Mouse (Mus musculus) intestine, embryonic 16.5 days (tissue): ENCODE measurements at regions not wholly inside any gene's neighbourhood (a gene's known extent, or its start where the extent isn't known, plus 50 kb on each side); places are given as distances from the start of the nearest gene placed in this dataset.

Source experiments
- ATAC-seq: fragments of 200-750 bp; cut with Nextera tagmentation; 2 replicates; pipeline ENCODE4 v1.8.0; 2017; ENCODE audit warnings: moderate TSS enrichment, moderate library complexity
- H3K27ac ChIP-seq: fragments of 300-500 bp; sonication (generic); 2 replicates; pipeline ENCODE4 v1.5.1; 2014; ENCODE audit warnings: mild to moderate bottlenecking, low read length
- H3K27me3 ChIP-seq: fragments of 300-500 bp; sonication (generic); replicated peaks from 2 replicates; pipeline ENCODE4 v1.6.1; 2014; ENCODE audit warnings: low read length, control low read depth, mixed read lengths; ENCODE audit not compliant: control insufficient read depth, insufficient read depth
- H3K36me3 ChIP-seq: fragments of 300-500 bp; sonication (generic); 2 replicates; pipeline ENCODE4 v1.6.1; 2014; ENCODE audit warnings: low read length, control low read depth; ENCODE audit not compliant: control insufficient read depth, insufficient read depth
- H3K4me1 ChIP-seq: fragments of 300-500 bp; sonication (generic); 2 replicates; pipeline ENCODE4 v1.6.1; 2014; ENCODE audit warnings: low read length, control low read depth, mixed read lengths; ENCODE audit not compliant: control insufficient read depth, insufficient read depth
- H3K4me2 ChIP-seq: fragments of 300-500 bp; sonication (generic); 2 replicates; pipeline ENCODE4 v1.6.1; 2014; ENCODE audit warnings: low read depth, low read length, control low read depth
- H3K4me3 ChIP-seq: fragments of 300-500 bp; sonication (generic); 2 replicates; pipeline ENCODE4 v1.5.1; 2014; ENCODE audit warnings: mild to moderate bottlenecking, low read length
- H3K9ac ChIP-seq: fragments of 300-500 bp; sonication (generic); 2 replicates; pipeline ENCODE4 v1.6.1; 2014; ENCODE audit warnings: low read depth, low read length
- H3K9me3 ChIP-seq: fragments of 300-500 bp; sonication (generic); 2 replicates; pipeline ENCODE4 v1.6.1; 2016; ENCODE audit warnings: low read length, control low read depth; ENCODE audit not compliant: control insufficient read depth
- WGBS: fragments of 180-500 bp; shearing (Covaris S2); extraction: QIAGEN DNeasy Blood & Tissue Kit; methylation state at CpG from one replicate; pipeline ENCODE4 v1.1.7; 2014; 5-methylcytosine and 5-hydroxymethylcytosine counted together

DNA sequence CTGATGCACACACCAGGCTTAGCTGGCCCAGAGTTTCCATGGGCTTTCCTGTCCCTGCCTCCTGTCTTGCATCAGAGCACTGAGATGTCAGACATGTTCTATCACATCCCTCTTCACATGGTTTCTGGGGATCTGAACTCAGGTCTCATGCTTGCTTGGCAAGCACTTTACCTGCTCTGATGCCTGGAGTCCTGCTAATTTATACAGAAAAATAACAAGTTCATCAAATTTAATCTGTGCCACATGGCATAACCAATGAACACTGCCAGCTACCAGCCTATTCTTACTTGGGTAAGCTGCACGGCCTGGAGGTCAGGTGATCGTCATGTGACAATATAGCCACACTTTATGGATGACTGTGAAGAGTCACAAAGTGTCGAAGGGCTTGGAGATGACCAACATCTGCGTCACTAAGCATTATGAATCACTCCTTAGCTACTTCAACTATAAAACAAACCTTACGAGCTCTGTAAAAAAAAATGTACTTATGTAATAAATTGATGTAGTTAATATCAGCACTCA, 186.2 kb downstream of the Hlx start:
- no peak overlapping the region for H3K27ac ChIP-seq
- H3K4me2 ChIP-seq = no peak overlapping the region
- no peak overlapping the region for H3K4me3 ChIP-seq
- 86% methylated on average over 5 of the region's 5 CpGs for WGBS
- no peak for ATAC-seq
- no peaks in the 10 kb centered on the region for H3K27me3 ChIP-seq
- H3K9ac ChIP-seq = no peak overlapping the region
- H3K9me3 ChIP-seq = no peaks in the 10 kb centered on the region
- no peaks in the 10 kb centered on the region for H3K36me3 ChIP-seq
- H3K4me1 ChIP-seq = no peaks in the 10 kb centered on the region

DNA sequence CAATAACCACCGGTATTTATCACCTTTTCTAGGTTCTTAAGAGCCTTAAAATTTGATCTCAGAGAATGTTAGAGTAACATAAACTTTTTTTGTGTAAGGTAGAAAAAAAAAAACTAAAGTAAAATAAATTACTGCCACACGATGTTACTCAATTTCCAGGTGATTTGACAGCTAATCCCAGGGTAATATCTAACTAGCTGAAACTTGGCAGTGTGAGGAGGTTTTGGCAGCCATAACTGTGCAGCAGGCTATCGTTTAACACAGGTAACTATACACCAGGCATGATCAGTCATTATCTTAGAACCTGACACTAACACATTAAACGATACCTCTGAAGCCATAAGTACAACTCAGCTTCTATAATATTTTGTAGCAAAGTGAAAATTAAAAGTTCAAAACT, 187.3 kb downstream of the Hlx start:
- Histone ChIP-seq H3K4me1 (no peaks in the 10 kb centered on the region), H3K9me3 (no peaks in the 10 kb centered on the region), H3K27ac (no peak overlapping the region), H3K4me2 (no peak overlapping the region), H3K27me3 (no peaks in the 10 kb centered on the region), H3K9ac (no peak overlapping the region), H3K4me3 (no peak overlapping the region), H3K36me3 (no peaks in the 10 kb centered on the region)
- whole genome bisulfite sequencing = 57% methylated on average over 4 of the region's 4 CpGs
- ATAC-seq = no peak

DNA sequence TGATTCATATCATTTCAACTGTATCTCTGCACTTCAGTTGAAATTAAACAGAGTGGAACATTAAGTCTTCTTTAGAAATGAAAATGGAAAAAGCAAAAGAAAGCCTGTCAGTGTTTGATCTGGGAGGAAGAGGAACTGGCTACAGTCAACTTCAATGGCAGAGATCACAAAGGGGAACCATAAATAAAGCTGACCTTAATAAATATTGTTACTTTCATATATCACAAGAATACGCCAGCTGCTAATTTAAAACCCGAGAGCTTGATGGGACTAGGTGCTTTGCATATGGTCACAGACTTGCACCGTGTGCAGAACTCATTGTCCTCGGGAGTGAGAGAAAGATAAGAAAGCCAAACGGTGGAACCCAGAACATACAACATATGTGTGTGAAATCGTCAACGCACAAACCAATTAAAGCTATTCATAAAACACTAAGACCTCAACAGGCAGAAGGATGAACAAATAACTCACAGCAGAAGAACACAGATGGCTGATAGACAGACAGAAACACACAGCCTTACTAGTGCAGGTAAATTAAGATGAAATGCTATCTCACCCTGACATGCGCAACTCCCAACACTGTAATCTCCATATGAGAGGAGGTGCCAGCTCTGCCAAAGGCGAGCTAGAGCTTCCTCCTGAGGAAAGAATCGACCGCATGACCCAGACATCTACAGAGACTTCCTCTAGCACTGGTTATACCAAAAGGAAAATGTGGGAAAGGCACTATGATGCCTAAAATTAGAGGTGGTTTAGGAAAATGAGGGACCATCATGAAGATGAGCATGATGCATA, 189.9 kb downstream of the Hlx start:
- H3K4me3 ChIP-seq = no peak overlapping the region
- H3K4me1 ChIP-seq = no peaks in the 10 kb centered on the region
- 74% methylated on average over 11 of the region's 11 CpGs for WGBS
- H3K27ac ChIP-seq = no peak overlapping the region
- H3K9me3 ChIP-seq = no peaks in the 10 kb centered on the region
- H3K36me3 ChIP-seq = no peaks in the 10 kb centered on the region
- no peaks in the 10 kb centered on the region for H3K27me3 ChIP-seq
- H3K9ac ChIP-seq = no peak overlapping the region
- H3K4me2 ChIP-seq = no peak overlapping the region
- ATAC-seq = no peak

DNA sequence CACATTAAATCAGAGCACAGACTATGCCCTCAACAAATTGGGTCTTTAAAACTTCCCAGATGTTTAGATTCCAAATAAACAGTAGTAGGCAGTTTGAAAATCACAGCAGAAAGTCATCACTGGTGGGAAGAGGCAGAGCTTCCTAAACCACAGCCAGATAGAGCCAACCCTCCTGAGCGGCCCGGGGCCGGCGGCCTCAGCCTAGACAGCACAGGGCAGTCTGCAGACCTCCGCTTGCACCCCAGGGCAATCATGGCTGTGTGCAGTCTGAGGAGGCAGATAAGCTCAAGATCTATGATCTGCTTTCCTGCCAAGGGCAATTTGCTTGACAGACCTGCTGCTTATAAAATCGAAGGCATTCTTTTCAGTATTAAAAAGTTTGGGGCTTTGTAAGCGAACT, 192.6 kb downstream of the Hlx start:
- H3K4me3 ChIP-seq = no peak overlapping the region
- H3K4me2 ChIP-seq = no peak overlapping the region
- no peaks in the 10 kb centered on the region for H3K36me3 ChIP-seq
- H3K27me3 ChIP-seq = no peaks in the 10 kb centered on the region
- no peak; the same call in 1 of the 2 replicates for ATAC-seq
- H3K27ac ChIP-seq = 0 out of 2 replicates have a peak overlapping the region, but pooled peaks have one; percentile 40
- no peaks in the 10 kb centered on the region for H3K9me3 ChIP-seq
- no peak overlapping the region for H3K9ac ChIP-seq
- no peaks in the 10 kb centered on the region for H3K4me1 ChIP-seq
- WGBS = 31% methylated on average over 7 of the region's 7 CpGs

DNA sequence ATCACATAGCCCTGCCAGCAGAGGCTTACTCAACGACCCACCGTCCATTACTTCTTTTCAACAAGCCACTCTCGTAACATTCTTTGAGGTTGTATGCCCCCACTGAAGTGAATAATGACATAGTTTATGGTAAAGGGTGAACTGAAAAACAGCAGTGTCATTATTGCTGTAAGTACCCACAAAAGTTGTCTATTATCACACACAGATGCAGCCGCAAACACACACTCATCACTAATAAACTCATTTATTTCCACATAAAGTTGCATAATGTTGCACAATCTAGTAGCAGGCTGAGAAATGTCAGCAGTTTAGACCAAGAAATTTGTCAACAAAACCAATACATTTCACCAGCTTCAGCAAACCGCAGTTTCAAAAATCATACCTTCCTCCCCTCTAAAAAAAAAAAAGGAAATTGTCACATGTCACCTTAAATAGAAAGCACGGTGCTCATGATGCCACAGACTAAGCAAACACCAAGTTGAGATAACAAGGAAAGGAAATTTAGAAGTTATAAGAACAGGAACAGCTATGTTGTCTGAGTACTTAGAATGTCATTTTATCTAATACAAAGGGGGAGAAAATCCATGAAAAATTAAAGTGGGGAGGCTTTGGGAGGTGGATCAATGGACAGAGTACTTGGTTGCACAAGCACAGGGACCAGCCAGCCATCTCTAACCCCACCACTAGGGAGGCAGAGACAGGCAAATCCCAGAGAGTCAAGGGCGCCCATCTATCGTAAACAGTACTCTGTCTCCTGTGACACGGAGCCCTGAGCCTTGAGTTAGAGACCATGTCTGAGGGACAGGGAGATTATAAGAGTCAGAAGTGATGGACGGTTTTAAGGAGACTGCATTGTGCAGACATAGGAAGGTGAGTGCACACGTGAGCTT, 195.9 kb downstream of the Hlx start:
- Histone ChIP-seq H3K4me1 (no peaks in the 10 kb centered on the region), H3K9me3 (no peaks in the 10 kb centered on the region), H3K27me3 (no peaks in the 10 kb centered on the region), H3K4me2 (no peak overlapping the region), H3K36me3 (no peaks in the 10 kb centered on the region), H3K9ac (no peak overlapping the region), H3K27ac (no peak overlapping the region), H3K4me3 (no peak overlapping the region)
- 72% methylated on average over 11 of the region's 11 CpGs for WGBS
- ATAC-seq = no peak

DNA sequence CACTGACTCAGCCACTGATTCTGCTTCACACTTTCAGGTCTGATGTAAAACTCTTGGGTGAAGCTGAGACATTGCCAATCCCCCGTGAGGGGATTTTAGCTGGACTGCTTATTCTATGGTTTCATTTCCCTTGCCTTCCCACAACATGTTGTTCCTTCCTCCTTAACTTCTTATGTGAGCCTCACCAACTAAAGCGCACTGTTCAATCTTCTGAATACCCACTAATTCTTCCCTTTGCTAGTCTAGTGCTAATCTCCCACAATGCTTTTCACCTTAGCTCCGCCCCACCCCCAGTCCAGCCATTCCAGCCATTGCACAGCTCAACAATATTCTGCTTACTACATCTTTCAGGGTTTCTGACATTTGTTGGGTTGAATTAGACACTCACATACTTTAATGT, 196.7 kb downstream of the Hlx start:
- no peaks in the 10 kb centered on the region for H3K36me3 ChIP-seq
- no peak overlapping the region for H3K9ac ChIP-seq
- H3K27me3 ChIP-seq = no peaks in the 10 kb centered on the region
- no peaks in the 10 kb centered on the region for H3K4me1 ChIP-seq
- H3K4me3 ChIP-seq = no peak overlapping the region
- H3K9me3 ChIP-seq = no peaks in the 10 kb centered on the region
- no peak overlapping the region for H3K27ac ChIP-seq
- WGBS = 95% methylated on average over 3 of the region's 3 CpGs
- no peak overlapping the region for H3K4me2 ChIP-seq
- no peak for ATAC-seq

DNA sequence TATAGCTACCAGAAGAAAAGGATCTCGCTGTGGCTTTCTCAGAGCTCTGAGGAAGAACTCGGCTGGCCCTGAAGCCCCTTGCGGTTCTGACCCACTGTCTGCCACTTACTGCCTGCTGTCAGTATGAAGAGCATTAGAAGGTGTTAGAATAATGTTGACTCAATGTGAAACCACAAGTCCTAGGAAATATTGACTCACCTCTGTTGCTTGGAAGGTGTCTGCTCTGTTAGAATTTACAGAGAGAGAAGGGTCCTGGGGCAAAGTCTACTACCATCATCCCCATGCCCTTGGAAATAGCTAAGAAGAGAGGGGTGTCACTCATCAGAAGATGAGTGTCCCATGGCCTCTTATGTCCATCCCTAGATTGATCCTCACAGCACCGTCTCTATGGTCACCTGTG, 197.9 kb downstream of the Hlx start:
- Histone ChIP-seq H3K4me3 (no peak overlapping the region), H3K36me3 (no peaks in the 10 kb centered on the region), H3K9me3 (no peaks in the 10 kb centered on the region), H3K4me1 (no peaks in the 10 kb centered on the region), H3K9ac (no peak overlapping the region), H3K27ac (no peak overlapping the region), H3K4me2 (no peak overlapping the region), H3K27me3 (no peaks in the 10 kb centered on the region)
- WGBS = 88% methylated on average over 4 of the region's 4 CpGs
- no peak for ATAC-seq

DNA sequence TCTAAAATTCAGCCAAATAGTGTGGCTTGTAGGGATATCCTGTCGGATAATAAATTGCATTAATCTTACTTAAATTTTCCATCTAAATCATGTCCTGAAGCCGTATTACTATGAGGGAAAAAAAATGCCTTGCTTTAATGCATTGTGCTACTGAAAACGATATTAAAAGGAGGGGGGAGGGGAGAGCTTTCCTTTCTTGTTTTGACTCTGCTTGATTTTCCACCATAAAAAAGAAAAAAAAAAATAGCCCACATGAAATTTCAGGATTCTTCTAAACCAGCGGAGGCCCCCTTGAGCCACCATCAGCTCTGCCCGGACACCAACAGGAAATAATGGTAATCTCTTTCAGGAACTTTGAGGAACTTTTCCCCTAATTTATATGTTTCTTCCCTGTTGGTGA, 198.5 kb downstream of the Hlx start:
- Histone ChIP-seq H3K4me1 (no peaks in the 10 kb centered on the region), H3K4me2 (no peak overlapping the region), H3K36me3 (no peaks in the 10 kb centered on the region), H3K4me3 (no peak overlapping the region), H3K27ac (no peak overlapping the region), H3K9me3 (no peaks in the 10 kb centered on the region), H3K27me3 (no peaks in the 10 kb centered on the region), H3K9ac (no peak overlapping the region)
- no peak for ATAC-seq
- WGBS = 58% methylated on average over 5 of the region's 5 CpGs

DNA sequence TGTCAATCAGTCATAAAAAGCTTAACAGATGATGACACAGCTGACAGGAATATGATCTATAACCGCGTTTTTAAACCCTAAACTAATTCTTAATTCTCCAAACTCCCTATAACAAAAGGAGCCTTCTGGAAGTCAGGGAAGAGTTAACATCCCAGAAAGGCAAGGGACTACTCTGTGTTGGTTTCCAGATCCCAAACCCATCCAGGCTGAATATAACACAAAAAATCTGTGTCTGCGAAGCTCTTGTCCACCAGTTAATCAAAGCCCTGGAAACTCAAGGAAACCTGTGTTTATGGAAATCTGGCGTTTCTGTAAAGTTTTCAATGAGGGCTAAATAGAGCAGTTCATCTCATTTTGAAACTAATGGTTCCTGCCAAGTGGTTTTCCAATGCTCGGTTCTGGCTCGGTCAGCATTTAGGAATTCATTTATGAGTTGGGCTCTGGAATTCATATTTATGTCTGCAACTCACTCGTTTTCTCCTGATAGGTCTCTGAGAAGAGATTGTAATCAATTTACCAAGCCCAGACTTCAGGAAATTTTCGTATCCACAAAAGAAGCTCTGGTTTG, 199.8 kb downstream of the Hlx start:
- Histone ChIP-seq H3K9me3 (no peaks in the 10 kb centered on the region), H3K27ac (peak overlapping the region; percentile 55; the same call in 1 of the 2 replicates), H3K9ac (no peak overlapping the region), H3K4me3 (no peak overlapping the region), H3K4me1 (no peaks in the 10 kb centered on the region), H3K4me2 (no peak overlapping the region), H3K27me3 (no peaks in the 10 kb centered on the region), H3K36me3 (no peaks in the 10 kb centered on the region)
- ATAC-seq = no peak
- 41% methylated on average over 8 of the region's 8 CpGs for WGBS
